Mouse (Mus musculus): ENCODE measurements around the gene Slc22a23. TPM values are rescaled to one million over a fixed set of nuclear protein-coding genes. Genes with fewer than 3 reads are reported as not detected.

Gene Slc22a23
- polyA plus RNA-seq, 2 experiments: 6.4 to 16.6 TPM

GRCm38 (mm10) chr13:34239371-34240086 lies 105.5 kb downstream of the Slc22a23 start:
- Histone ChIP-seq H3K4me1 (ENCODE audit: control insufficient read depth, insufficient read depth, low read length) (peaks cover 14% of the 10 kb centered on the region), H3K27ac (replicated peaks; ENCODE audit: low read depth, low read length) (no peak overlapping the region), H3K27me3 (ENCODE audit: control insufficient read depth, insufficient read depth, low read length) (no peaks in the 10 kb centered on the region), H3K4me3 (replicated peaks; ENCODE audit: low read length) (no peak overlapping the region), H3K9ac (ENCODE audit: low read depth, low read length, severe bottlenecking) (no peak overlapping the region), H3K36me3 (ENCODE audit: control insufficient read depth, insufficient read depth, low read length) (no peaks in the 10 kb centered on the region), H3K4me2 (replicated peaks; ENCODE audit: low read depth, low read length, severe bottlenecking) (no peak overlapping the region), H3K9me3 (ENCODE audit: control insufficient read depth, low read length) (no peaks in the 10 kb centered on the region)
- no peak for TF ChIP-seq POLR2A (IDR thresholded peaks at IDR 0.05; ENCODE audit: borderline replicate concordance, extremely low read depth, insufficient read depth, insufficient read length)
- DNase-seq (ENCODE audit: low spot score): no peak
- peak; percentile 43; the same call in 1 of the 2 replicates for ATAC-seq (ENCODE audit: low FRiP score, low read depth)
- WGBS: 23% methylated on average over 11 of the region's 11 CpGs

- peak; percentile 78 for ATAC-seq (ENCODE audit: low FRiP score, low read depth)
- no peaks in the 10 kb centered on the region for H3K36me3 ChIP-seq (ENCODE audit: control insufficient read depth, insufficient read depth, low read length)
- no peak overlapping the region for H3K27ac ChIP-seq (replicated peaks; ENCODE audit: low read depth, low read length)
- TF ChIP-seq POLR2A (IDR thresholded peaks at IDR 0.05; ENCODE audit: borderline replicate concordance, extremely low read depth, insufficient read depth, insufficient read length): no peak
- H3K9ac ChIP-seq (ENCODE audit: low read depth, low read length, severe bottlenecking): no peak overlapping the region
- peak; percentile 15 for DNase-seq (ENCODE audit: low spot score)
- H3K4me1 ChIP-seq (ENCODE audit: control insufficient read depth, insufficient read depth, low read length): peaks cover 14% of the 10 kb centered on the region
- WGBS: 17% methylated on average over 14 of the region's 14 CpGs
- no peaks in the 10 kb centered on the region for H3K9me3 ChIP-seq (ENCODE audit: control insufficient read depth, low read length)
- no peaks in the 10 kb centered on the region for H3K27me3 ChIP-seq (ENCODE audit: control insufficient read depth, insufficient read depth, low read length)
- no peak overlapping the region for H3K4me3 ChIP-seq (replicated peaks; ENCODE audit: low read length)
- H3K4me2 ChIP-seq (replicated peaks; ENCODE audit: low read depth, low read length, severe bottlenecking): no peak overlapping the region
Observed at GRCm38 (mm10) chr13:34238646-34239290, 106.2 kb downstream of the Slc22a23 start.

- Histone ChIP-seq H3K27ac (replicated peaks; ENCODE audit: low read depth, low read length) (no peak overlapping the region), H3K36me3 (ENCODE audit: control insufficient read depth, insufficient read depth, low read length) (no peaks in the 10 kb centered on the region), H3K4me3 (replicated peaks; ENCODE audit: low read length) (no peak overlapping the region), H3K9ac (ENCODE audit: low read depth, low read length, severe bottlenecking) (no peak overlapping the region), H3K4me2 (replicated peaks; ENCODE audit: low read depth, low read length, severe bottlenecking) (no peak overlapping the region), H3K9me3 (ENCODE audit: control insufficient read depth, low read length) (no peaks in the 10 kb centered on the region), H3K4me1 (ENCODE audit: control insufficient read depth, insufficient read depth, low read length) (peaks cover 13% of the 10 kb centered on the region), H3K27me3 (ENCODE audit: control insufficient read depth, insufficient read depth, low read length) (no peaks in the 10 kb centered on the region)
- WGBS: 93% methylated on average over 6 of the region's 6 CpGs
- no peak for DNase-seq (ENCODE audit: low spot score)
- no peak for TF ChIP-seq POLR2A (IDR thresholded peaks at IDR 0.05; ENCODE audit: borderline replicate concordance, extremely low read depth, insufficient read depth, insufficient read length)
- ATAC-seq (ENCODE audit: low FRiP score, low read depth): no peak
Observed at GRCm38 (mm10) chr13:34235056-34235455, 109.9 kb downstream of the Slc22a23 start.

GRCm38 (mm10) chr13:34234439-34234838 lies 110.5 kb downstream of the Slc22a23 start:
- no peak overlapping the region for H3K4me2 ChIP-seq (replicated peaks; ENCODE audit: low read depth, low read length, severe bottlenecking)
- no peak for ATAC-seq (ENCODE audit: low FRiP score, low read depth)
- 48% methylated on average over 5 of the region's 5 CpGs for WGBS
- no peak overlapping the region for H3K9ac ChIP-seq (ENCODE audit: low read depth, low read length, severe bottlenecking)
- no peak overlapping the region for H3K4me3 ChIP-seq (replicated peaks; ENCODE audit: low read length)
- DNase-seq (ENCODE audit: low spot score): no peak
- no peak for TF ChIP-seq POLR2A (IDR thresholded peaks at IDR 0.05; ENCODE audit: borderline replicate concordance, extremely low read depth, insufficient read depth, insufficient read length)
- H3K4me1 ChIP-seq (ENCODE audit: control insufficient read depth, insufficient read depth, low read length): peaks cover 9% of the 10 kb centered on the region
- no peaks in the 10 kb centered on the region for H3K27me3 ChIP-seq (ENCODE audit: control insufficient read depth, insufficient read depth, low read length)
- H3K36me3 ChIP-seq (ENCODE audit: control insufficient read depth, insufficient read depth, low read length): no peaks in the 10 kb centered on the region
- H3K27ac ChIP-seq (replicated peaks; ENCODE audit: low read depth, low read length): no peak overlapping the region
- H3K9me3 ChIP-seq (ENCODE audit: control insufficient read depth, low read length): no peaks in the 10 kb centered on the region

GRCm38 (mm10) chr13:34232992-34233391 lies 112.0 kb downstream of the Slc22a23 start:
- H3K36me3 ChIP-seq (ENCODE audit: control insufficient read depth, insufficient read depth, low read length): no peaks in the 10 kb centered on the region
- no peak for DNase-seq (ENCODE audit: low spot score)
- no peak overlapping the region for H3K4me3 ChIP-seq (replicated peaks; ENCODE audit: low read length)
- H3K9ac ChIP-seq (ENCODE audit: low read depth, low read length, severe bottlenecking): no peak overlapping the region
- H3K9me3 ChIP-seq (ENCODE audit: control insufficient read depth, low read length): no peaks in the 10 kb centered on the region
- no peak overlapping the region for H3K27ac ChIP-seq (replicated peaks; ENCODE audit: low read depth, low read length)
- no peak for TF ChIP-seq POLR2A (IDR thresholded peaks at IDR 0.05; ENCODE audit: borderline replicate concordance, extremely low read depth, insufficient read depth, insufficient read length)
- H3K4me1 ChIP-seq (ENCODE audit: control insufficient read depth, insufficient read depth, low read length): no peaks in the 10 kb centered on the region; the same call in none of the 2 replicates
- no peaks in the 10 kb centered on the region for H3K27me3 ChIP-seq (ENCODE audit: control insufficient read depth, insufficient read depth, low read length)
- WGBS: 73% methylated on average over 6 of the region's 6 CpGs
- no peak for ATAC-seq (ENCODE audit: low FRiP score, low read depth)
- no peak overlapping the region for H3K4me2 ChIP-seq (replicated peaks; ENCODE audit: low read depth, low read length, severe bottlenecking)
